Mouse (Mus musculus) cerebellum, adult 8-10 months (tissue): ENCODE results near the gene Trim65.
A peak's percentile ranks its signal among the peaks of the same experiment; 100 is the strongest.
"Not testable (repeated sequence)": the region's sequence is repeated elsewhere in the genome, so short reads cannot be mapped to it uniquely, and the experiment has no call there.

ENCODE experiments used
- DNase-seq: peaks from one replicate; pipeline ENCODE4 v3.0.0; 2022

Gene Trim65

GRCm38 (mm10) chr11:116138096-116138467 is 7.2 kb upstream of the Trim65 start:
- no peak for DNase-seq

GRCm38 (mm10) chr11:116134171-116134570 is 3.2 kb upstream of the Trim65 start:
- DNase-seq: no peak

GRCm38 (mm10) chr11:116133497-116133896 is 2.6 kb upstream of the Trim65 start:
- DNase-seq: no peak

GRCm38 (mm10) chr11:116132366-116133333 is 1.7 kb upstream of the Trim65 start:
- peak; percentile 38 for DNase-seq

GRCm38 (mm10) chr11:116131349-116132170 is 632 bp upstream of the Trim65 start:
- DNase-seq: peak; percentile 27

- no peak for DNase-seq
Observed at GRCm38 (mm10) chr11:116129993-116130487, 888 bp downstream of the Trim65 start.

GRCm38 (mm10) chr11:116129091-116129790 is 1.7 kb downstream of the Trim65 start:
- DNase-seq: no peak

- no peak for DNase-seq
Observed at GRCm38 (mm10) chr11:116127986-116128385, 2.9 kb downstream of the Trim65 start.

GRCm38 (mm10) chr11:116127156-116127980 is 3.6 kb downstream of the Trim65 start, which contains the start of gene Trim47:
Gene Trim47 (minus strand): TSS chr11:116127210.
- no peak for DNase-seq

- DNase-seq: no peak
Observed at GRCm38 (mm10) chr11:116126261-116126660, 4.7 kb downstream of the Trim65 start.

- DNase-seq: not testable (repeated sequence)
Observed at GRCm38 (mm10) chr11:116121731-116122245, 9.1 kb downstream of the Trim65 start.

- DNase-seq: no peak
Observed at GRCm38 (mm10) chr11:116117819-116118218, 13.1 kb downstream of the Trim65 start.

GRCm38 (mm10) chr11:116117241-116117640 is 13.7 kb downstream of the Trim65 start:
- no peak for DNase-seq

- DNase-seq: no peak
Observed at GRCm38 (mm10) chr11:116111611-116112203, 19.2 kb downstream of the Trim65 start.

GRCm38 (mm10) chr11:116111067-116111466 is 19.9 kb downstream of the Trim65 start:
- no peak for DNase-seq

- DNase-seq: no peak
Observed at GRCm38 (mm10) chr11:116110540-116110939, 20.4 kb downstream of the Trim65 start.

- no peak for DNase-seq
Observed at GRCm38 (mm10) chr11:116110131-116110530, 20.8 kb downstream of the Trim65 start.

- no peak for DNase-seq
Observed at GRCm38 (mm10) chr11:116109441-116110081, 21.4 kb downstream of the Trim65 start.

- no peak for DNase-seq
Observed at GRCm38 (mm10) chr11:116108464-116109137, 22.3 kb downstream of the Trim65 start.

GRCm38 (mm10) chr11:116107777-116108285 is 23.1 kb downstream of the Trim65 start:
- no peak for DNase-seq
